Mouse (Mus musculus): ENCODE measurements around the gene Olfr766-ps1.
"Not testable (repeated sequence)": the region's sequence is repeated elsewhere in the genome, so short reads cannot be mapped to it uniquely, and the experiment has no call there.

Gene Olfr766-ps1

DNA sequence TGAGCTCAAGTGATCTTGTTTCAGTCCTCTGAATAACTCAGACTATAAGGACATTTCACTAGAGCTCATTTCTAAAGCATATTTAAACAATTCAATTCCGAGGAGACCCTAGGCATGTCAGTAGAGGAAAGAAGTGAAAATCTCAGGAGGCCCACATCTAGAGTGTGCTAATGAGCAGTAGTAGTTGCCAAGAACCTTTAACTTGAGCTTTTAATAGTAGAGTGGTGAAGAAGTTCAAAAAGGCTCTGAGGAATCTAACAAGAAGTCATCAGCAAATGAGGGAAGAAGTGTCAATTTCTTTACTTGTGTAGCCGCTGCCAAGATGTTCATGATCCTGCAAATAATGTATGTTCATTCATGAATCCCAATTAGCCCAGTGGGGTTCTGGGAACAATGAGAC is at the start of gene Olfr766-ps1:
Olfr766-ps1 (minus strand) TSS at position 101 of the 400 bp plus-strand sequence.
- no peak for DNase-seq

- DNase-seq = no peak
Measured at GRCm38 (mm10) chr10:129117761-129118160, 49.0 kb upstream of the Olfr766-ps1 start, which contains the start of gene Olfr769. Gene Olfr769 (minus strand): TSS chr10:129117861.

DNA sequence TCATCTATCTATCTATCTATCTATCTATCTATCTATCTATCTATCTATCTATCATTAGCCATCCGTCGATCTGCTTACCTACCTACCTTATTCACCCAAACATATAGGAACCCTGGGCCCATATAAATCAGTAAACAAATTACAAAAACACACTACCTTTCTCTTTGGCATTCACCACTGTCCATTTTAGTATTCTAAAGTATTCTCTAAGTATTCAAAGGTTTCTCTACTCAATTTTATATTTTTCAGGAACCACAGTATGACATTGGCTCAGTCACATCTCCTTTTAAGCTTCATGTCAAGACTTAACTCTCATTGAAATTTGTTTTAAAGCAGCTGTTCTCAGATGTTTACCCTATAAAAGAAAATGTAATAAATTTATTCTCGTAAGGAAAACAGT is 46.4 kb upstream of the Olfr766-ps1 start:
- DNase-seq = no peak

DNA sequence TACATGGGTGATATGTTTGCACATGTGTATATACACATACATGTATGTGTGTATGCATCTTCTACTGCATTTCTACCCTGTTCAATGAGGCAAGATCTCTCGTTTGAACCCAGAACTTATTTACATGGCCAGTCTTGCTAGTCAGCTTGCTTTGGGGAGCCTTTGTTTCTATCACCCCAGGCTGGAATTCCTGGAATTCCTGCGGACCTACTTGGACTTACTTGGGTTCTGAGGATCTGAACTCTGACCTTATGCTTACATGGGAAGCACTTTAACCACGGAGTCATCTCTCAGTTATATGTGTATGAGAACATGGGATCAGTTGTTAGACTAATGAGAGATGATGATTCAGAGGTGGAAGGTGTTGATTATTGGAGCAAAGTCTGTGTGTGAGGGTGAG is 32.5 kb upstream of the Olfr766-ps1 start:
- DNase-seq = no peak

DNA sequence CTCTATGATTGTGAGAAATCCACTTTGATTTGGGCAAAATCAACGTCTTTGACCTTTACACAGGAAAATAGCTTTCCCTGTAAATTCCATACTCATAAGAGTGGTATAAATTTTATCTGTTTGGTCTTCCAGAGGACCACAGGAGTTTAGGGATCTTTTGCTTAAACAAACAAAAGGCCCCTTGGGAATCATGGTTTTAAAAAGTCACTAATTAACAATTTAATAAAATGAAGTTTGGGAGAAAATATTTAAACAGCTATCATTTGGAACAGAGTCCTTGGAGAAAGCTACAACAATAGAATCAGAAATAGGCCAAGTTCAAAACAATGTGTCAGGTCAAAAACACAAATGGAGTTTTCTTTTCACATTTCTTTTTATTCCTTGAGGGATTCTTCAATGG is 30.5 kb upstream of the Olfr766-ps1 start, which contains the start of gene Olfr768:
Olfr768 (minus strand) TSS at position 101 of the 400 bp plus-strand sequence.
- DNase-seq = no peak

GRCm38 (mm10) chr10:129082810-129083209 is 14.0 kb upstream of the Olfr766-ps1 start, which contains the start of gene Olfr767:
Gene Olfr767 (minus strand): TSS chr10:129082910.
- not testable (repeated sequence) for DNase-seq

DNA sequence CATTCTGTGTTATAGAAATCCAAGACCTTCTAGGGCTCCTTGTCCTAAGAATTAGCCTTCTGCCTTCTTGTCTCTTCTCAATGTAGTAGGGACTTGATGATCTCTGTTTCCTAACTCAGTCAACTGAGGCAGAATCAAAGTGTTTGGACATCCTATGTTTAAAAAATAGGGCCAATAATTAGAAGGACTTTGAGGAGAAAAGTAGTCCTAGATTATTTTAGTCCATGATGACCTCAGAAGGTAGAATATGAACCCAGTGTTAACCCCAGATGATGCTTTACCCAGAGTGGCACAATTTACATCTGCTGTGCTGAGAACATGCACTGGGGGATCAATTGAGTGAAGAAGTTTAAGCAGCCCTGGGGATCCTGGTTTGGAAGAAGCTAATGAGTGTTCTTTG is 18.9 kb downstream of the Olfr766-ps1 start, which contains the start of gene Olfr765:
Olfr765 (minus strand) TSS at position 101 of the 400 bp plus-strand sequence.
- DNase-seq = not testable (repeated sequence)

GRCm38 (mm10) chr10:129039796-129040195 is 29.0 kb downstream of the Olfr766-ps1 start, which contains the start of gene Olfr764-ps1:
Gene Olfr764-ps1 (minus strand): TSS chr10:129039896.
- no peak for DNase-seq

GRCm38 (mm10) chr10:129028343-129028742 is 40.4 kb downstream of the Olfr766-ps1 start:
- DNase-seq = no peak

DNA sequence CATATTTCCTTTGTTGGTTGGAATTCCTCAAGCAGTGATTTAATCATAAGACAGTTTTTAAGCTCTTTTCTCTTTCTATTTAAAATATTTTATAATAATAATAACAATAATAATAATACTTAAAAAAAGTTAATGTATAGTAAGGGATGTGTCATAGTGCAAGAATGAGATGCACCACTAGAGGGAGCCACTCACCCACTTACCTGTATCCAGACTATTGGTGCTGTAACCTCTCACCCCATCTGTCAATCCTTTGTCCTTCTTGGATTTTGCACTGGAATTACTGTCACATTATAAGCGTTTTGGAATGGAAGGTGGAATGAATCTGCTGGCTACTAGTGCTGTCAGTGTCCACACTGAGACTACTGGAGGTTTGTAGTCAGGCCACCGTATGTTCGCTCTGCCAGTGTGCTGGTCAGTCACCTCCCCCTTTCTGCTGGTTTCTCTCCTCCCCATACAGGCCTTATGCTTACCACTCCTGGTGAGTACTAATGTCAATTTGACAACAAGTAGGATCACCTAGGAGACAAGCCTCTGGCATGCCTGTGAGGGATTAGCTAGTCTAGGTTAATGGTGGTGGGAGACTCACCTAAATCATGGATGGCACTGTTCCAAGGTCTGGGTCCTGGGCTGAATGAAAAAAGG is 42.6 kb downstream of the Olfr766-ps1 start:
- peak in 1 of 2 experiments; percentile 28 for DNase-seq

- DNase-seq = no peak
Measured at GRCm38 (mm10) chr10:129023319-129023718, 45.5 kb downstream of the Olfr766-ps1 start.

DNA sequence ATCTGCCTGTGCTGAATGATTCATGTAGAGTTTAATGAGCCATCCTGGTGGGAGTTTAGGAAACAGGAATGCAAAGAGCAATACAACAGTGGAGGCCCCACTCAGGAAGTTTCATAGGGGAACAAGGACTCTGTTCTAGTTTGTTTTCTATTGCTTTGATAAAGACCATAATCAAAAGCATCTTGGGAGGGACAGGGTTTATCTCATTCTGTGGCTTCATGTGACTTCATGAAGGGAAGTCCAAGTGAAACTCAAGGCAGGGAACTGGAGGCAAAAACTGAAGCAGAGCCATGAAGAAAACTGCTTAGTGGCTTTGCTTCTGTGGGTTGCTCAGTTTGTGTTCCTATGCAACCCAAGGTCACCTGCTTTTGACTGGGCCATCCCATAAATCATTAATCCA is 54.3 kb downstream of the Olfr766-ps1 start:
- no peak for DNase-seq
